Mouse (Mus musculus) layer of hippocampus, postnatal 36 days (tissue): ENCODE results near the gene Iba57. TPM values are rescaled to one million over a fixed set of nuclear protein-coding genes. Genes with fewer than 3 reads are reported as not detected.
"Not testable (repeated sequence)": the region's sequence is repeated elsewhere in the genome, so short reads cannot be mapped to it uniquely, and the experiment has no call there.

ENCODE experiments used
- DNase-seq, 2 experiments: peaks; one replicate each; pipeline ENCODE4 v3.0.0; 2022
- total RNA-seq, 2 experiments: library from RNA; stranded (reverse); gene quantifications; 2 replicates each; pipeline ENCODE4 v1.2.3; 2021

Gene Iba57
- 1 to 10 TPM; 8.5 to 8.6 TPM for total RNA-seq

- peak; percentile 98 to 99 for DNase-seq
Observed at GRCm38 (mm10) chr11:59163255-59164236, at the start of gene Iba57. Iba57 (minus strand) TSS chr11:59163739.

- no peak for DNase-seq
Observed at GRCm38 (mm10) chr11:59212892-59213494, 49.5 kb upstream of the Iba57 start.

DNA sequence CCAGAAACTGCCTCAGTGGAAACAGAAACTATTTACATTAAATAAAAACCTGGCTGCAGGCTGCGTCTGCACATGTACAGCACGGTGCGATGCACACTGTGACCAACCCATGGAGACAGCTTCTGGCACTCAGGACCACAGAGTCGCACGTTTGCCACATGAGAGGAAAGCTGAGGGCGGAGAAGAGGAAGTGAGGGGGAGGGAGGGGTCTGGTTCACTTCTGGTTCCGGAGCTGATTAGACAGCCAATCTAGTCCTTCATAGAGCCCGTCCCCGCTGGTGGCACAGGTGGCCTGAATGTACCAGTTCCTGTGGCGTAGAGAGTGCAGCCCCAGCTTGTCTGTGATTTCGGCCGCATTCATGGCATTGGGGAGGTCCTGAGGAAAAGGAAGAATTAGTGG lies 48.8 kb upstream of the Iba57 start:
- DNase-seq, result not testable (repeated sequence)

DNA sequence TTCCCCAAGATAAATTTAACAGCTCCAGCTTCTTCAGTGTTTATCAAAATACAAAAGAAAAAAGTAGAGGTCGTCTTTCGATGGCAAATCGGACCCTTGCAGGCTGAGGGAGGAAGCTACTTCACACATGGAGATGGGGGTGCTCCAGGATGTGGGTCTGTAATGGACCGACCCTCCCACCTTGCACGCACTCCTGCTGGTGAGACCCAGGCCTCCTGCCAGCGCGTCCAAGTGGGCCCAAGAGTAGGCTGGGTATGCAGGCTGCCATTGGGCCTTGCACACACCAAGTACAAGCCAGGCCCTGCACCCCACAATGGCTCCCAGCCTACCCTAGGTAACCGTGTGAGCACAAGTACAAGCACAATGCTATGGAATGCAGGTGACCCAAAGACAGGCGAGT lies 48.0 kb upstream of the Iba57 start:
- DNase-seq, result not testable (repeated sequence)

DNA sequence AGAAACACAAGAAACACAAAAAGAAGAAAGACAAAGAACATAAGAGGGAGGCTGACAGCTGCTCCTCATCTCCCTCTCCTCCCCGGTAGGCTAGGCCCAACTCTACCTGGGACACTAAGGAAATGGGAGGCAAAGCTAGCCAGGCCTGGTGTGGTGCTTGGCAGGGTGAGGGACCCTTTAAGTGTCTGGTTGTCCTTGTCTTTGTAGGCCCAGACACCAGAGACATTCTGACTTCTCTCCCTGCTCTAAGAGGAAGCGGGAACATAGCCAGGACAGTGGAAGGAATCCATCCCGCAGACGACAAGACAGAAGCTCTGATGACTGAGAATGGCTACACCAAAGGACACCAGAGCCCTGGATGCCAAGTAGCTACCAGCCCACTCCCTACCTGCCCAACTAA lies 46.5 kb upstream of the Iba57 start:
- no peak for DNase-seq

DNA sequence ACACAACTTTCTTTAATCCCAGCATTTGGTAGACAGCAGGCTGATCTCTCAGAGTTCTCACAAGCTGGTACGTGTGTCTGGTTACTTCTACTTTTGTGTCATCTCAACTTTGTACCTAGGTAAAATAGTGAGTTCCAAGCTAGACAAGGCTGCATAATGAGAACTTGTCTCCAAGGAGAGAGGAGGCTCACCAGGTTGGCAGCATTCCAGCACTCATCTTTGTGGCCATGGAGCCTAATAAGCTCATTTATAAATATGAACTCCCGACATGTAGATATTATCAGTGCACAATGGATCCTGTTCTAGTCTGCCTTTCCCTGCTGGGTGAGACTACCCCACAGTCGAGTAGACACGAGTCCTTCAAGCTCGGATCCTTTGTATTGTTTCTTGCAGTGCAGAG lies 46.0 kb upstream of the Iba57 start:
- no peak for DNase-seq

GRCm38 (mm10) chr11:59209003-59209441 lies 45.5 kb upstream of the Iba57 start:
- DNase-seq, result peak; percentile 50 to 54

- peak; percentile 95 to 96 for DNase-seq
Observed at GRCm38 (mm10) chr11:59208153-59208831, 44.8 kb upstream of the Iba57 start, which contains the start of gene 2310033P09Rik. 2310033P09Rik (plus strand) TSS chr11:59208321.

DNA sequence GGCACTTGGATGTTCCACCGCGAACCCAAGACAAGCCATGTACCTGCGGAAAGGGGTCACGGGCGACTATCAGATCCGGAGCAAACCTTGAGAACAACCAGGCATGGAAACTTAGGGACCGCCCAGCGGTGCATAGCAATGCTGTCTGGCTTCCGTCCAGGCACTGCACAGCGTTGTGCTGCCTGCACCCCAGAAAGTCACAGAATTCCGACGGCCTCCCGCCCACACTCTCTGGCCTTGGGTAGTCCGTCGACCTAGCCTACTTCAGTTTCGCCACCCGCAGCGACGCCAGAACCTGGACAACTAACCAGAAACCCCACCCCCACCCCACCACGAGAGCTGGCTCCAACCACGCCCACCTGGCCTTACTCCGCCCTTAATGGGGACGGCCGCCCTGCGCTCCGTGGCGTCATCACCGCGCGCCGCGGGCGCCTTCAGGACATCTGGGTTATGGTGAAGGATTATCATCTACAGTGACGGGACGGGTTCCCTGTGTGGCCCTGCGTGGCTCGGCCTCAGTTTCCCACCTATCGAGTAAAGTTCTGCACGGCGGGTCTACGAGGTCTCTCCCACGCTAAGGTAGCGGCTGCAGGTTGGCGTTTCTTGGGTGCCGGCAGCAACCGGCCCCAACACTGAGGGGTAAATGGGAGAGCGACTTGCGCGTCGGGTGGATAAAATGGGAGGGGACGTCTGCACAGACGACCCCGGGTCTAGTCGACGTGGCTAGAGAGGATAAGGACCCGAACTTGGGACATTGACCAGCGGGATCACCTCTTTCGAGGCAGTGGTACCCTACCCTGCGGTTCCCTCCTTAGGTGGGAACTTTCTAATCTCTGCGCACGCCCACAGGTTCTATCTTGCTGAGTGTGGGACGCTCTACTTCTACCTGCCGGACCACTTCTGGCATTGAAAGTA lies 38.8 kb upstream of the Iba57 start, which contains the start of gene Mrpl55:
Gene Mrpl55, plus strand, starts transcription at position 406 of the 915 bp plus-strand sequence.
- peak; percentile 89 to 91 for DNase-seq

- no peak for DNase-seq
Observed at GRCm38 (mm10) chr11:59201216-59202002, 37.9 kb upstream of the Iba57 start.

- no peak for DNase-seq
Observed at GRCm38 (mm10) chr11:59196230-59196629, 32.7 kb upstream of the Iba57 start.

DNA sequence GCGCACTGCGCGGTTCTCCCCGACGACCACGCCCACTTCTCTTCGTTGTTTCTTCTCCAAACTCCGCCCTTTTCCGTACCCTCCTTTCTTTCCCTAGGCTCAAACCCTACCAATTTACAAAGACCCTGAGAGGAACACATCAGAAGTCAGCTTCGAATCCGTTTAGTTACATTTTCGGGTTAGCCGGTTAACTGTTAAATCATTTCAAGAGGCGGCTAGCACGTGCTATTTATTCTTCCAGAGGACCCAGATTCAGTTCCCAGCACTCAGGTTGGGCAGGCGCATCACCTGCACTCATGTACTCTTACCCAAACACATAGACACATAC lies 28.5 kb upstream of the Iba57 start, which contains the start of gene Guk1:
Gene Guk1, minus strand, starts transcription at position 154 of the 328 bp plus-strand sequence.
- DNase-seq, result no peak

DNA sequence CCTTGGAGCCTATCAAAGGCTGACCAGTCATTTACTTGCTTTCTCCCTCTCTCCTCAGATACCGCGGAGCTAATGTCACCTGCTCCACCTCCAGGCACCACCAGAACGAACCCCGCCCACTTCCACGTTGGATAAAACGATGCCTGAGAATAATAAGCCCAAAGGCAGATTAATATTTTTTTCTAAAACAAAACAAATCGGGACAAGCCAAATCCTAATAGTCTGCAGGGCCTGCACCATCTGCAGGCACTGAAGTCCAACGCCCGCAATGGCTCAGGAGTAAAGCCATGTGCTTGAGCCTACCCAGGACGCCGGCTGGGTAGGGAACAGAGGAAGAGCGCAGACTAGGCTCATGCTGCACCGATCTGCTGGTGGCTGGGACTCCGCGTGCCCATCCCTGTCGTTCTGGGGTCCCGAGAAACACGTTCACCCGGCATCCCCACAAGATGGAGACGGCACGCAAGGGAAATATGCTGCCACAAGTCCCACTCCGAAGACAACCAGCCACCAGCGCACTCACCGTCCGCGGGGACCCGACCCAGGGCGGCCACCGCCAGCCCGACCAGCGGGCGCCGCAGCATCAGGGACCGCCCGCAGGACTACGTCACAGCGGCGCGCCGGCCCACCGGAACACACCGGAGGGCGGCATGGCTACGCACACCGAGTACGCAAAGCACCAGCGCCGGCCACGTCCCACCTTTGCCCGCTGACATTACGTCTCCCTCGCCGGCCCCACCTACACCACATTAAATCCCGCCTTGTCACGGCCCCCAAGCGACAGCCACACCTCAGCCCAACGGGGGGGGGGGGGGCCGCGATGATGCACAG lies 27.9 kb upstream of the Iba57 start:
- peak; percentile 89 to 90 for DNase-seq

- DNase-seq, result no peak
Observed at GRCm38 (mm10) chr11:59187706-59188105, 24.2 kb upstream of the Iba57 start.

DNA sequence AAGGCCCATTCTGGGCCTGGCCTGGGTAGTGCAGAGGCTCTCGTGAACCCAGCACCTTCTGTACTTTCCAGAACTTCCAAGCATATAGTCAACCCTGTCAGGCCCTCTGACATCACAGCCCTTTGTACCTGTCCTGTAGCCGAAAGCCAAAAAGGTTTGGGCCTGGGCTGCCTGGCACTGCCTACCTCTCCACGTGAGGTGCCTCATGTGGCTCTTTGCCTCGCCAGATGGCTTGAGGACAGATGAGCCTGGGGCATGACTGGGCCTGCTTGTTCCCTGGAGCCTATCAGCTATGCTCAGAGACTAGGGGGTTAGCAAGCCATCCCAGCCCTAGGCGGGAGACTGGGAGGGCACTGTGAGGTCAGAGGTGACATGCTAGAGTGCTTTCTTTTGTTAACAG lies 22.0 kb upstream of the Iba57 start:
- no peak for DNase-seq

DNA sequence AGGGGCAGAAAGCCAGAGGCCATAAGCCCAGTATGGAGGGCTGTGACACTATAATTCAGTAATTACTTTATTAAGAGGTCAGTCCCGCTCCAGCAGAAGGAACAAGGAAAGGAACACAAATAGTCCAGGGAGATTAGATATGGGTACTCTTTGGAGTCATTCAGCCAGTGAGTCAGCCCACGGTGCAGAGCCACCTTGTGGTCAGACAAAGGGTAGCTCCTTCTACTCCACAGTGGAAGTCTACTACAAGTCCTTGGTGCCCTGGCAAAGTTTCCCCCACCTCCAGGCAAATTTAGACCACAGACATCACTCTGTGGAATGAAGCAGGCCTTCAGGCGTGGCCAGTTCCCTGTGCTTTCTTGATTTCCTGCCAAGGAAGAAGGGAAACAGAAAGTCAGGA lies 20.3 kb upstream of the Iba57 start:
- DNase-seq, result peak in 1 of 2 experiments; percentile 36

- peak; percentile 38 to 43 for DNase-seq
Observed at GRCm38 (mm10) chr11:59182864-59183331, 19.4 kb upstream of the Iba57 start, which contains the start of gene Gjc2. Gjc2 (minus strand) TSS chr11:59183213.

DNA sequence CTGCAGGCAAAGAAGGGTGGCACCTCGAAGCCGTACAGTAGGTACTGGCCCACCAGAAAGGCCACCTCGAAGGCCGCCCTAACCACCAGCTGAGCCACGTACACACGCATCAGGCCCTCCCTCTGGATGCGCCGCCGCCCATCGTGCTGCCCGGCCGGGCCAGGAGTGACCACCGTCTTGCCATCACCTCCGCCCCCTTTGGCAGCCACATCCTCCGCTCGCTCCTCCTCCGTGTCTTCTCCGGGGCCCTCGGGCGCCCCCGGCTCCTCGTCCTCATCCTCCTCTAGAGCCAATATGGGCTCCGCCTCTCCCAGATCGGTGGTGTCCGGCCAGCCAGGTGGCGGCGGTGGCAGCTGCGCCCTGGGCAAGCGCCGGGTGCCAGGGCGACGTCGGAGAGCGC lies 13.4 kb upstream of the Iba57 start:
- DNase-seq, result no peak

DNA sequence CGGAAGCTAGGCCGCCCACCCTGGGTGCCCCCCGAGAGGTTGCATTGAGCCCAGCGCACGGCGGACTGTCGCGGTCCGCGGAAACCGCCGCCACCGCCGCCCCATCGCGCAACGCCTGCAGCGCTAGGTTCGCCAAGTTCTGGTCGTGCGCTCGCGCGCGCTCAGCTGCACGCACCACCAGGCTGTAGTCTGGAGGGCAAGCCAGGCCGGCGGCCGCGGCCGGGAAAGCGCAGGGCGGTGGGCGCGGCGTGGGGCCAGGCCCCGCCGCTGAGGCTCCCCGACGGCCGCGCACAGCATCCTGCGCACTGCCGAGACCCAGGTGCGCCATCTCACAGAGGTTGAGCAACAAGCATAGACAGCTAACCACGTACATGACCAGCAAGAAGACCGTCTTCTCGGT lies 12.9 kb upstream of the Iba57 start:
- no peak for DNase-seq
